In the genomic region with DNA sequence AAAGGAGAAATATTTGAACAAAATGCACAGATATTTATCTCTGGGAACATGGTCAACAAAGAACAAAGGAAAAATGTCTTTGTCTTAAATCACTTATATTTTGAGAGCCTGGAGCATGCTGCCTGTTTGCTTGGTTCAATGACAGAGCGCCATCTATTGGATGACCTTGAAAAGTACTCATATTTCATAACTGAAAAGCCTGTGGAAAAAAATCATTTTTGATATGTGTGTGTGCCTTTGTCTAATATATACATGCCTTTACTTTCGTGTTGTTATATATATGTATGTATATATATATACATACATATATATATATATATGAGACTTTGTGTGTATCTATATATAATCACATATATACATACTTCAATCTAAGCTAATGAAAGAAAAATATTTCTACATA, we compare ENCODE assay signal across 8 mouse cellular contexts.
DNase-seq lines count a peak whose midpoint lies in the region; ATAC-seq and TF ChIP-seq lines count a peak whose summit lies in the region.

No protein-coding gene starts in this region.

- H3K36me3 ChIP-seq in heart, adult 2 months (ENCODE audit: control insufficient read depth, insufficient read depth, low read length): no peaks in the 10 kb centered on the region
- no peaks in the 10 kb centered on the region for H3K36me3 ChIP-seq in heart, embryonic 12.5 days
- H3K36me3 ChIP-seq in hindbrain, embryonic 12.5 days: no peaks in the 10 kb centered on the region
- no peaks in the 10 kb centered on the region for H3K36me3 ChIP-seq in neural tube, embryonic 14.5 days (ENCODE audit: control insufficient read depth, insufficient read depth, low read length)

- TF ChIP-seq EP300 in heart, adult 2 months (IDR thresholded peaks at IDR 0.05; ENCODE audit: insufficient read depth, low read depth, low read length): no peak

- H3K4me1 ChIP-seq in heart, adult 2 months (ENCODE audit: control insufficient read depth, insufficient read depth, low read length): no peaks in the 10 kb centered on the region
- H3K4me1 ChIP-seq in heart, embryonic 12.5 days (replicated peaks): no peaks in the 10 kb centered on the region
- no peaks in the 10 kb centered on the region for H3K4me1 ChIP-seq in hindbrain, embryonic 12.5 days
- no peaks in the 10 kb centered on the region for H3K4me1 ChIP-seq in neural tube, embryonic 14.5 days (ENCODE audit: control insufficient read depth, insufficient read depth, low read length)

- no peak for DNase-seq in heart, adult 2 months
- peak; percentile 5 for DNase-seq in right cerebral cortex, adult 18-20 months
- no peak for DNase-seq in right cerebral cortex, postnatal 4 days
- DNase-seq in Muller cell, postnatal 12 days (ENCODE audit: inconsistent ontology term): no peak

- intact Hi-C loops in heart, adult 2 months (cut with DNase I): no loop called here

- no peaks in the 10 kb centered on the region for H3K27me3 ChIP-seq in heart, adult 2 months (ENCODE audit: control insufficient read depth, insufficient read depth, low read length)
- no peaks in the 10 kb centered on the region for H3K27me3 ChIP-seq in heart, embryonic 12.5 days (replicated peaks)
- H3K27me3 ChIP-seq in hindbrain, embryonic 12.5 days: no peaks in the 10 kb centered on the region
- no peaks in the 10 kb centered on the region for H3K27me3 ChIP-seq in neural tube, embryonic 14.5 days (ENCODE audit: control insufficient read depth, insufficient read depth, low read length)

- H3K9me3 ChIP-seq in heart, embryonic 12.5 days (replicated peaks): no peaks in the 10 kb centered on the region
- H3K9me3 ChIP-seq in hindbrain, embryonic 12.5 days (replicated peaks): no peaks in the 10 kb centered on the region
- H3K9me3 ChIP-seq in neural tube, embryonic 14.5 days (ENCODE audit: control insufficient read depth, low read length): no peaks in the 10 kb centered on the region

- no peak for ATAC-seq in heart, embryonic 12.5 days (ENCODE audit: insufficient number of reproducible peaks, low FRiP score)
- ATAC-seq in hindbrain, embryonic 12.5 days (ENCODE audit: low FRiP score): peak; percentile 65; the same call in 1 of the 2 replicates
- ATAC-seq in neural tube, embryonic 14.5 days (ENCODE audit: low read depth): peak; percentile 71; the same call in 1 of the 2 replicates
- no peak for ATAC-seq in inflammation-experienced regulatory T-cells, adult 6 months

- no peak overlapping the region for H3K27ac ChIP-seq in heart, adult 2 months
- H3K27ac ChIP-seq in heart, embryonic 12.5 days (ENCODE audit: poor library complexity, severe bottlenecking): no peak overlapping the region
- H3K27ac ChIP-seq in hindbrain, embryonic 12.5 days: no peak overlapping the region
- no peak overlapping the region for H3K27ac ChIP-seq in neural tube, embryonic 14.5 days (ENCODE audit: low read depth, low read length)

- no peaks in the 10 kb centered on the region for H3K79me2 ChIP-seq in heart, adult 2 months (replicated peaks; ENCODE audit: control insufficient read depth, insufficient read depth, low read length)

- no peak for TF ChIP-seq POLR2A in heart, adult 2 months (IDR thresholded peaks at IDR 0.05; ENCODE audit: insufficient read depth, low read depth, low read length)

- H3K9ac ChIP-seq in heart, adult 2 months (ENCODE audit: low read depth, low read length): no peak overlapping the region
- no peak overlapping the region for H3K9ac ChIP-seq in heart, embryonic 12.5 days
- no peak overlapping the region for H3K9ac ChIP-seq in hindbrain, embryonic 12.5 days
- H3K9ac ChIP-seq in neural tube, embryonic 14.5 days (replicated peaks; ENCODE audit: low read depth, low read length): no peak overlapping the region

- TF ChIP-seq CTCF in heart, adult 2 months (IDR thresholded peaks at IDR 0.05): peak; percentile 67

- H3K4me3 ChIP-seq in heart, adult 2 months: no peak overlapping the region
- no peak overlapping the region for H3K4me3 ChIP-seq in heart, embryonic 12.5 days
- no peak overlapping the region for H3K4me3 ChIP-seq in hindbrain, embryonic 12.5 days
- H3K4me3 ChIP-seq in neural tube, embryonic 14.5 days (ENCODE audit: low read depth, low read length): no peak overlapping the region

- 0% methylated on average over 2 of the region's 2 CpGs for WGBS in heart, adult 2 months
- WGBS in heart, embryonic 12.5 days: 6% methylated on average over 2 of the region's 2 CpGs
- 10% methylated on average over 2 of the region's 2 CpGs for WGBS in hindbrain, embryonic 12.5 days
- WGBS in neural tube, embryonic 14.5 days: 10% methylated on average over 2 of the region's 2 CpGs

- no peak overlapping the region for H3K4me2 ChIP-seq in heart, embryonic 12.5 days
- no peak overlapping the region for H3K4me2 ChIP-seq in hindbrain, embryonic 12.5 days (replicated peaks)
- H3K4me2 ChIP-seq in neural tube, embryonic 14.5 days (ENCODE audit: low read depth, low read length): no peak overlapping the region

Comparison
In these comparisons a context has a peak if more than half of its experiments do, and no peak if none do; other contexts are left out.
1. ATAC-seq: peak in hindbrain, embryonic 12.5 days (single experiment) and neural tube, embryonic 14.5 days (single experiment); none in heart, embryonic 12.5 days (single experiment) and inflammation-experienced regulatory T-cells, adult 6 months (single experiment).